Mouse (Mus musculus) hindbrain, postnatal 0 days (tissue): Measurements from ENCODE around the gene Fxn. TPM values are rescaled to one million over a fixed set of nuclear protein-coding genes. Genes with fewer than 3 reads are reported as not detected.

ENCODE experiments used
- ATAC-seq: fragments of 200-750 bp; cut with Nextera tagmentation; 2 replicates; pipeline ENCODE4 v1.8.0; 2017; ENCODE audit warnings: mild to moderate bottlenecking, moderate TSS enrichment, moderate library complexity
- DNase-seq: peaks from one replicate; pipeline ENCODE4 v3.0.0-alpha.2; 2015; ENCODE audit warnings: low spot score
- H3K27ac ChIP-seq: fragments of 300-500 bp; sonication (generic); 2 replicates; pipeline ENCODE4 v1.5.1; 2014; ENCODE audit warnings: mild to moderate bottlenecking
- H3K27me3 ChIP-seq: fragments of 300-500 bp; sonication (generic); 2 replicates; pipeline ENCODE4 v1.6.1; 2014; ENCODE audit warnings: low read length, mixed read lengths; ENCODE audit not compliant: insufficient read depth
- H3K36me3 ChIP-seq: fragments of 300-500 bp; sonication (generic); 2 replicates; pipeline ENCODE4 v1.6.1; 2014; ENCODE audit warnings: low read length, mixed read lengths; ENCODE audit not compliant: insufficient read depth
- H3K4me1 ChIP-seq: fragments of 300-500 bp; sonication (generic); 2 replicates; pipeline ENCODE4 v1.6.1; 2014; ENCODE audit warnings: antibody characterized with exemption, low read length, mixed read lengths; ENCODE audit not compliant: insufficient read depth
- H3K4me2 ChIP-seq: fragments of 300-500 bp; sonication (generic); 2 replicates; pipeline ENCODE4 v1.6.1; 2014; ENCODE audit warnings: low read depth, mild to moderate bottlenecking, low read length, moderate library complexity, mixed read lengths
- H3K4me3 ChIP-seq: fragments of 300-500 bp; sonication (generic); 2 replicates; pipeline ENCODE4 v1.5.1; 2014; ENCODE audit warnings: low read length
- H3K9ac ChIP-seq: fragments of 300-500 bp; sonication (generic); replicated peaks from 2 replicates; pipeline ENCODE4 v1.6.1; 2014; ENCODE audit warnings: mild to moderate bottlenecking, low read length, moderate library complexity, mixed read lengths
- H3K9me3 ChIP-seq: fragments of 300-500 bp; sonication (generic); 2 replicates; pipeline ENCODE4 v1.6.1; 2016; ENCODE audit warnings: low read length, mixed read lengths
- CTCF ChIP-seq: IDR thresholded peaks from 2 replicates; pipeline ENCODE4 v1.5.1; 2016; ENCODE audit warnings: antibody characterized with exemption, control low read depth, low read depth
- WGBS: fragments of 180-500 bp; shearing (Covaris S2); extraction: QIAGEN DNeasy Blood & Tissue Kit; methylation state at CpG from one replicate; pipeline ENCODE4 v1.1.7; 2014; 5-methylcytosine and 5-hydroxymethylcytosine counted together
- polyA plus RNA-seq: library from polyadenylated mRNA; unstranded; fragments of >200 nt; fragmentation: Nextera tagmentation; extraction: Ambion mirVana; gene quantifications from 2 replicates; pipeline ENCODE4 v1.2.1, GENCODE M21; 2015
- total RNA-seq: library from RNA; depleted of rRNA; stranded (reverse); fragments of >200 nt; gene quantifications from 2 replicates; pipeline ENCODE4 v1.2.3, GENCODE M21; 2014

Fxn gene
- total and polyA plus RNA-seq, 2 experiments from 2014 or later, result 28.5 to 47.7 TPM

DNA sequence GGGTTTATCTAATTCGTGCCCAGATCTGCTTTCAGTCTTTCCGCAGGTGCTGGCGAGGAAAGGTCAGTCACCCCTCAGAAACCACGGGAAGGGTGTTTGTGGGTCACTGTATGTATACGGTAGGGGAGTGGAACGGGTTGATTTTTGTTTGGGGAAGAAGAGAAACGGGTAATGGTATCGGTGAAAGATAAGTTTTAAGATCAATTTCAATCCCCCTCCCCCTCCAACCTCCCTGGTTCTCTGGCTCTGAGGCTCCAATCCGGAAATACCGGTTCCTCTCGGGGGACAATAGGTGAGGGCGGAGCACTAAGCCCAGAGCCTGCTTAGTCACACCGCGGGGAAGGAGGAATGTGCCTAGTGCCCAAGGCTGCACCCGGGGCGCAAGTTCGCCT is 55.1 kb downstream of the Fxn start:
- no peak overlapping the region; the same call in 1 of the 2 replicates for H3K27ac ChIP-seq
- ATAC-seq, result no peak
- H3K4me3 ChIP-seq, result peak overlapping the region; percentile 48
- no peaks in the 10 kb centered on the region for H3K36me3 ChIP-seq
- no peak for DNase-seq
- no peak for TF ChIP-seq CTCF
- peaks cover 17% of the 10 kb centered on the region; the same call in 1 of the 2 replicates for H3K27me3 ChIP-seq
- H3K9me3 ChIP-seq, result no peaks in the 10 kb centered on the region
- no peaks in the 10 kb centered on the region for H3K4me1 ChIP-seq
- peak overlapping the region; percentile 86 for H3K4me2 ChIP-seq
- no peak overlapping the region for H3K9ac ChIP-seq
- 1% methylated on average over 17 of the region's 17 CpGs for WGBS

DNA sequence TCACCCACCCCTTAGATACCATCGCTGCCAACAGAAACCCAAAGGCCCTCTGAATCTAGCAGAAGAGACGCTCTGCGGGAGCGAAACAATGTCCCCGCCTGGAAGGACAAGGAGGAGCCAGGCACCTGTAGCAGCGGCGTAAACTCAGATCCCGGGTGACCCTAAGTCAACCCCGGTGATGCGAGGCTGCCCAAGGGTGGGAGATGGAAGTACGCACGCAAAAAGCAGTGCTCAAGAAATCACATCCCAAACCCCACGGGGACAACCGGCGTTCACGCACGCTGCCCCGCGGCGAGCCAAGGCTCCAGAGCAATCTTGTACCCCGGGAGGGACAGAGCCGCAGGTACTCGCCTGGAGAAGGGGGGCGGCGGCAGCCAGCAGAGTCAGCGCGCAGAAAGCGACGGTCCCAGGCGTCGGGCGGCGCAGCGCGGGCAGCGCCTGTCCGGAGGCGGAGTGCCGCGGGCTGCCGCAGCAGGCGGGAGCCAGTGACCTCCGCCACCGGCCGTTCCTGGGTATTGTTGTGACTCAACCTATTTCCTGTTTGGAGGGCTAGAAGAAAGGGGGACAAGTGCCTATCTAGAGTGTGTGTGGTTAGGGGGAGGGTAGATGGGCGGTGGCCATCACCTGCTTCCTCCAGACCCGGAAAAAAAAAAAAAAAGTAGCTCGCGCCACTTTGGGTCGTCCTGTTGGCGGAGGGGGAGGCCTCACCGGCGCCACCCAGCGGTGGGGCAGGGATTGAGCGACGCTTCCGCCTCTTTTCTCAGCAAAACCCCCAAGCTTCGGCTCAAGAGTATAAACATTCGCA is 55.7 kb downstream of the Fxn start, which contains the start of gene Tjp2:
Tjp2 (minus strand) TSS at position 531 of the 805 bp plus-strand sequence.
- Histone ChIP-seq H3K27ac (peak within 1 kb of the TSS; percentile 60; the same call in 1 of the 2 replicates), H3K9me3 (no peaks in the 10 kb centered on the region), H3K27me3 (peaks cover 17% of the 10 kb centered on the region; the same call in 1 of the 2 replicates), H3K9ac (peak within 1 kb of the TSS; percentile 40), H3K4me3 (peak within 1 kb of the TSS; percentile 48), H3K36me3 (no peaks in the 10 kb centered on the region), H3K4me1 (no peaks in the 10 kb centered on the region), H3K4me2 (peak within 1 kb of the TSS; percentile 86)
- peak; percentile 73 for TF ChIP-seq CTCF
- peak; percentile 55; the same call in 1 of the 2 replicates for ATAC-seq
- WGBS, result under 1% methylated on average over 58 of the region's 59 CpGs
- DNase-seq, result peak; percentile 26

DNA sequence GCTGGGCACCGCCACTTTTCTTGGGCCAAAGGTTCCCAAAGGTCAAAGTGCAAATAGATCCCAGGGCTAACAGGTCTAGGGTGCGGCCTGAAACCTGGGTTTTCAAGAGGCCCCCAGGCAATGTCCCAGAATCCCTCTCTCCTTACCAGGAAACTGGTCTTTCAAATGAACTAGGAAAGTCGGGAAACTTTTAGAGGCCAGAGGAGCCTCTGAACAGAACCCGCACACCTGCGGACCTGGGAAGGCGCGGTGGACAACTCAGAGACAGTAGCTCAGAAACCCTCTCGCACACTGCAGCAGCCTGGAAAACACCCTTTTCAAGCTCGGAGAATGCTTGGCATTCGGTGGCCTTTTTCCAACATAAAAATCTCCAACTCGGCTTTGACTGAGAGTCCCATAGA is 56.6 kb downstream of the Fxn start:
- H3K9ac ChIP-seq, result peak overlapping the region; percentile 40; the same call in 1 of the 2 replicates
- WGBS, result 20% methylated on average over 11 of the region's 11 CpGs

DNA sequence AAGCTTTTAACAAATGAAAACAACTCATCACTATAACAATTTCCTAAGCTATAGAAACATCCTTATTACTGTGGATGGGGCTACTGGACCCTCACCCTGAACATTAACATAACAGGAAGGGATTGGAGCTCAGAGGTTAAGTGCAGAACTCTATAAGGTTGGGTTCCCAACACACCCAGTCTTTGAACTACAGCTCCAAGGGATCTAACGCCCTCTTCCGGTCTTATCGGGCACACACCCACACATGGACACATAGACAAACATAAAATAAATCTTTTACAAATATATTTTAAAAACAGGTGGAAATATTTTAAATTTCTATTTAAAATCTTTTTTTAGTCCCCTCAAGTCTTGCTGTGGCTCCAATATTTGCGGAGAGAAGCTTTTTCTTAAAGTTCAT is 59.0 kb downstream of the Fxn start:
- DNase-seq (no peak), ATAC-seq (no peak)
- Histone ChIP-seq H3K4me1 (no peaks in the 10 kb centered on the region), H3K36me3 (no peaks in the 10 kb centered on the region), H3K4me3 (no peak overlapping the region), H3K4me2 (no peak overlapping the region), H3K9ac (no peak overlapping the region), H3K27me3 (peaks cover 14% of the 10 kb centered on the region; the same call in 1 of the 2 replicates), H3K27ac (no peak overlapping the region), H3K9me3 (no peaks in the 10 kb centered on the region)
- TF ChIP-seq CTCF, result no peak
- WGBS, result 86% methylated on average over 4 of the region's 4 CpGs

More for the DNA sequence above, 56.6 kb downstream of the Fxn start:
- no peak for TF ChIP-seq CTCF
- Histone ChIP-seq H3K4me2 (peak overlapping the region; percentile 86), H3K27ac (peak overlapping the region; percentile 60; the same call in 1 of the 2 replicates), H3K4me1 (no peaks in the 10 kb centered on the region), H3K9me3 (no peaks in the 10 kb centered on the region), H3K4me3 (peak overlapping the region; percentile 48), H3K27me3 (peaks cover 17% of the 10 kb centered on the region; the same call in 1 of the 2 replicates), H3K36me3 (no peaks in the 10 kb centered on the region)
- DNase-seq (no peak), ATAC-seq (no peak)

DNA sequence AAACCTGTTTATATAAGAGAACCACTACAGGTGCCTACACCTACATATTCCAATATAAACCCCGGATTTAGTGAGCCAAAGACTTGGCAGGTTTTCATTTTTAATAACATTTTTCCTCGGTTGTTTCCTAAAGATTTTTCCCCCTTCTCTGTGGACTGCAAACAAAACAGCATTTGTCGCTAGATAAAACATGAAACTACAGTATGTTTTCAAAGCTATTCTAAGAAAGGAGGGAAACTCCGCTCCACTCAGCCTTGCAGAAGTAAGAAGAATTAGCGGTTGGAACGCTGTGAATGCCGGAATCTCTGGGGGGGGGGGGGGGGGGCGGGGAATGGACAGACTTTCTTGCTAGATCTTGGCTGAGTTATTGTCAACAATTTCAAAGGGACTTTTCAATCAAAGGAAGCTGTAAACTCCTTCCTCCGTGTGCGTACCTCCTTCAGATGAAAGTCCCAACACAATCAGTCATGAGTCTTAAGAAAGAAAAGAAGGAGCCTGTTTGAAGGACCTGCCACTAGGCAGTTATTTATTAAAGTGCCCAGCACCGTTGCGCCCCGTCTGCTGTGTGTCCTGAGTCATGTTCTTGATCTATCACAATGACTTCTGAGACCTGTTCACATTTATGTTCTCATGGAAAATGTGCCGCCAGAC is 59.5 kb downstream of the Fxn start:
- no peaks in the 10 kb centered on the region for H3K4me1 ChIP-seq

DNA sequence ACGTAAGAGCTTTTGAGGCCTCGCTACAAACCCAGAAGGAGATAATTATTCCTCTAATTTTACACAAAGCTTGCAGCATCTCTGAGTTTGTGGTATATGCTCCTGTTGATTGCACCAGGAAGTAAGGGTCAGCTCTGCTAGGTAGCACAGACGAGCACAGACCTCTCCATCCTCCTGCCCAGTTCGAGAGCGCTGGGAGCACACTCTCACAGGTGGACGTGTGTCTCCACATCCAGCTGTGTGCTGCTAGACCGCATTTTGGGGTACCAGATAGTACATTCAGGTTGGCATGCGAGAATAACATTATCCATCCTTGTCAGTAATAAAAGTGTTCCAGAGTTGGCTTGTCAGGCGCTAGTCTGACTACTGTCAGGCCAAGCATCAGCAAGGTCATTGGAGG is 61.4 kb downstream of the Fxn start:
- Histone ChIP-seq H3K4me1 (no peaks in the 10 kb centered on the region), H3K4me2 (no peak overlapping the region), H3K9me3 (no peaks in the 10 kb centered on the region), H3K27me3 (no peaks in the 10 kb centered on the region), H3K4me3 (no peak overlapping the region), H3K27ac (no peak overlapping the region), H3K36me3 (no peaks in the 10 kb centered on the region), H3K9ac (no peak overlapping the region)
- DNase-seq (no peak), ATAC-seq (no peak)
- WGBS, result 70% methylated on average over 9 of the region's 9 CpGs
- TF ChIP-seq CTCF, result no peak

More for the DNA sequence above, 59.5 kb downstream of the Fxn start:
- Histone ChIP-seq H3K27ac (no peak overlapping the region), H3K4me2 (no peak overlapping the region), H3K9ac (no peak overlapping the region), H3K4me3 (no peak overlapping the region), H3K9me3 (no peaks in the 10 kb centered on the region), H3K36me3 (no peaks in the 10 kb centered on the region), H3K27me3 (0 out of 2 replicates have a peak, but pooled peaks cover 9% of the 10 kb centered on the region)
- no peak for TF ChIP-seq CTCF
- ATAC-seq, result no peak
- WGBS, result 29% methylated on average over 14 of the region's 14 CpGs
- no peak for DNase-seq
